Mouse (Mus musculus) forebrain, embryonic 11.5 days (tissue): ENCODE measurements around the gene Reep3. TPM values are rescaled to one million over a fixed set of nuclear protein-coding genes. Genes with fewer than 3 reads are reported as not detected.

Source experiments
- ATAC-seq: fragments of 200-750 bp; cut with Nextera tagmentation; replicated peaks from 2 replicates; pipeline ENCODE4 v1.8.0; 2017; ENCODE audit warnings: moderate TSS enrichment; ENCODE audit not compliant: low FRiP score
- DNase-seq: peaks from one replicate; pipeline ENCODE4 v3.0.0-alpha.2; 2017; ENCODE audit warnings: low spot score
- H3K27ac ChIP-seq: fragments of 300-500 bp; sonication (generic); 2 replicates; pipeline ENCODE4 v1.5.1; 2014; ENCODE audit warnings: low read depth, low read length
- H3K27me3 ChIP-seq: fragments of 300-500 bp; sonication (generic); 2 replicates; pipeline ENCODE4 v1.6.1; 2014; ENCODE audit warnings: mild to moderate bottlenecking, low read length, mixed read lengths; ENCODE audit not compliant: control insufficient read depth, insufficient read depth
- H3K36me3 ChIP-seq: fragments of 300-500 bp; sonication (generic); 2 replicates; pipeline ENCODE4 v1.6.1; 2014; ENCODE audit warnings: mild to moderate bottlenecking, low read length, moderate library complexity, mixed read lengths; ENCODE audit not compliant: control insufficient read depth, insufficient read depth
- H3K4me1 ChIP-seq: fragments of 300-500 bp; sonication (generic); replicated peaks from 2 replicates; pipeline ENCODE4 v1.6.1; 2014; ENCODE audit warnings: low read length, mixed read lengths; ENCODE audit not compliant: control insufficient read depth, insufficient read depth
- H3K4me2 ChIP-seq: fragments of 300-500 bp; sonication (generic); 2 replicates; pipeline ENCODE4 v1.6.1; 2014; ENCODE audit warnings: low read depth, mild to moderate bottlenecking, low read length, moderate library complexity, mixed read lengths; ENCODE audit not compliant: severe bottlenecking
- H3K4me3 ChIP-seq: fragments of 300-500 bp; sonication (generic); 2 replicates; pipeline ENCODE4 v1.5.1; 2014; ENCODE audit warnings: low read depth, low read length
- H3K9ac ChIP-seq: fragments of 300-500 bp; sonication (generic); 2 replicates; pipeline ENCODE4 v1.6.1; 2014; ENCODE audit warnings: low read length
- H3K9me3 ChIP-seq: fragments of 300-500 bp; sonication (generic); 2 replicates; pipeline ENCODE4 v1.6.1; 2016; ENCODE audit warnings: low read length, mixed read lengths; ENCODE audit not compliant: control insufficient read depth
- WGBS: fragments of 180-500 bp; shearing (Covaris S2); extraction: QIAGEN DNeasy Blood & Tissue Kit; methylation state at CpG from one replicate; pipeline ENCODE4 v1.1.7; 2014; 5-methylcytosine and 5-hydroxymethylcytosine counted together
- polyA plus RNA-seq: library from polyadenylated mRNA; unstranded; fragments of >200 nt; fragmentation: Nextera tagmentation; extraction: Ambion mirVana; gene quantifications from 2 replicates; pipeline ENCODE4 v1.2.1, GENCODE M21; 2014

Gene Reep3
- polyA plus RNA-seq, result 44.6 and 48.4 TPM in 2 replicates

DNA sequence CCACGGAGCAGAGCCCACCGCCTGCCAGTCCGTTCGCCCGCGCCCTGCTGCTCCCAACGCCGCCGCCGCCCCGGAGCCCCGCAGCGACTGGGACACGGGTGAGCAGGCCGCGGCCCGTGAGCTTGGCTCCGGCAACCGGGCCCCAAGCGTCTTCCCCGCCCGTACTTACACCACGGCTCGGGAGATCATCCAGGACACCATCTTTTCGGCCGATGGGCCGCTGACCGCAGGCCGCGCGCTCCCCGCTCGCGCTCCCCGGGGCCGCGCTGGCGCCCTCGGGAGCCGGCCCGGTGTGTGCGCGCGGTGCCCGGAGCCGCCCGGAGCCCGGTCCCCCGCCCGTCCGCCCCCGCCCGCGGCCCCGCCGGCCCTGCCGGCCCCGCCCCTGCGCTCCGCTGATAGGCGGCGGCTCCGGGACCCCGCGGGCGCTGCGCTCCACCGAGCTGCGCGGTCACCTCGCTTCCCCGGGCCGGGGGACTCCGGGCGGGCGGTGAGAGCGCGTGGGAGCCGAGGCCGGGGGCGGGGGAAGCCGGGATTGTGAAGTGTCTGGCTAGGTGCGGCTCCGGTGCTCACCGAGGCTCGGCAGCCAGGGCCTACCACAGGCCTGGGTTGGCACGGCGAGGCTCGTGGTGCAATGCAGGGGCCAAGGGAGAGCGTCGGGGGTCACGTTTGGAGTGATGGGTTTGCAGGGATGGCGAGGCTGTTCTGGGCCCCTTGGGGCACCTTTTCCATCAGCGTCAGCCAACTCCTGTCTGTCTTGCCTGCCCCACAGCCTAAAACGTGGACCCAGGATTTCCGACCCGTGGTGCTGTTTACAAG lies at the start of gene Reep3:
Gene Reep3, minus strand, starts transcription at position 325 of the 816 bp plus-strand sequence.
- under 1% methylated on average over 87 of the region's 97 CpGs for WGBS
- peak within 1 kb of the TSS; percentile 74 for H3K4me2 ChIP-seq
- H3K9ac ChIP-seq, result peak within 1 kb of the TSS; percentile 98
- ATAC-seq (peak; percentile 86), DNase-seq (peak; percentile 85)
- peak within 1 kb of the TSS; percentile 94 for H3K4me3 ChIP-seq
- H3K36me3 ChIP-seq, result no peaks in the 10 kb centered on the region
- no peaks in the 10 kb centered on the region for H3K9me3 ChIP-seq
- H3K27ac ChIP-seq, result peak within 1 kb of the TSS; percentile 99
- no peaks in the 10 kb centered on the region for H3K27me3 ChIP-seq
- peaks cover 18% of the 10 kb centered on the region; the same call in 1 of the 2 replicates for H3K4me1 ChIP-seq

DNA sequence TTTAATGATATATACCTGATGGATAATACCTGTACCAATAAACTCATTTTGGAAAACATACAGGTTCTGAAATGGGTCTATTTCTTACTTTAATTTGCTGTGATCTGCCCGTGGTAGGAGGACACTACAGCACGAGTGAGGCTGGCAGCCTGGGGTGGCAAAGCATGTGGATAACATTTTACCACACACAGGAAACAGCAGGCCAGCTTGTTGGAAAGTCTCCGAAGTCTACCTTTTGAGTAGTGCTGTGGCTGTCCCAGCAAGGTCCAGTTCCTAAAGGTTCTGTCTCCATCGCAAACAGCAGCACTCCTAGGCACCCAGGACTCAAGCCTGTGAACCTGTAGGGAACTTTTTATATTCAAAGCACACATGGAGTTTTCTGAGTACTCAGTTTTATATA lies 48.9 kb upstream of the Reep3 start:
- Histone ChIP-seq H3K4me2 (no peak overlapping the region), H3K27me3 (no peaks in the 10 kb centered on the region), H3K9ac (no peak overlapping the region), H3K27ac (no peak overlapping the region), H3K4me3 (no peak overlapping the region), H3K9me3 (no peaks in the 10 kb centered on the region), H3K36me3 (no peaks in the 10 kb centered on the region), H3K4me1 (no peaks in the 10 kb centered on the region)
- 86% methylated on average over 4 of the region's 4 CpGs for WGBS
- no peak for ATAC-seq
- no peak for DNase-seq

GRCm38 (mm10) chr10:67144269-67144668 lies 47.5 kb upstream of the Reep3 start:
- no peak for DNase-seq
- Histone ChIP-seq H3K4me2 (no peak overlapping the region), H3K27ac (no peak overlapping the region), H3K9ac (no peak overlapping the region), H3K27me3 (no peaks in the 10 kb centered on the region), H3K4me3 (no peak overlapping the region), H3K4me1 (no peaks in the 10 kb centered on the region), H3K9me3 (no peaks in the 10 kb centered on the region), H3K36me3 (no peaks in the 10 kb centered on the region)
- ATAC-seq, result no peak
- WGBS, result 77% methylated on average over 2 of the region's 2 CpGs

- no peaks in the 10 kb centered on the region for H3K4me1 ChIP-seq
- H3K9ac ChIP-seq, result no peak overlapping the region
- H3K36me3 ChIP-seq, result no peaks in the 10 kb centered on the region
- H3K27ac ChIP-seq, result no peak overlapping the region
- H3K4me2 ChIP-seq, result no peak overlapping the region
- ATAC-seq (no peak), DNase-seq (no peak)
- H3K9me3 ChIP-seq, result no peaks in the 10 kb centered on the region
- no peak overlapping the region for H3K4me3 ChIP-seq
- H3K27me3 ChIP-seq, result no peaks in the 10 kb centered on the region
These were observed 46.9 kb upstream of the Reep3 start for GRCm38 (mm10) chr10:67143661-67144060.

- WGBS, result 96% methylated on average over 2 of the region's 2 CpGs
- H3K27me3 ChIP-seq, result no peaks in the 10 kb centered on the region
- no peak overlapping the region for H3K4me3 ChIP-seq
- no peaks in the 10 kb centered on the region for H3K36me3 ChIP-seq
- H3K9me3 ChIP-seq, result no peaks in the 10 kb centered on the region
- no peaks in the 10 kb centered on the region for H3K4me1 ChIP-seq
- DNase-seq, result no peak
- H3K27ac ChIP-seq, result no peak overlapping the region
- ATAC-seq, result no peak
- no peak overlapping the region for H3K4me2 ChIP-seq
- no peak overlapping the region for H3K9ac ChIP-seq
These were observed 40.7 kb upstream of the Reep3 start for GRCm38 (mm10) chr10:67137437-67137836.

DNA sequence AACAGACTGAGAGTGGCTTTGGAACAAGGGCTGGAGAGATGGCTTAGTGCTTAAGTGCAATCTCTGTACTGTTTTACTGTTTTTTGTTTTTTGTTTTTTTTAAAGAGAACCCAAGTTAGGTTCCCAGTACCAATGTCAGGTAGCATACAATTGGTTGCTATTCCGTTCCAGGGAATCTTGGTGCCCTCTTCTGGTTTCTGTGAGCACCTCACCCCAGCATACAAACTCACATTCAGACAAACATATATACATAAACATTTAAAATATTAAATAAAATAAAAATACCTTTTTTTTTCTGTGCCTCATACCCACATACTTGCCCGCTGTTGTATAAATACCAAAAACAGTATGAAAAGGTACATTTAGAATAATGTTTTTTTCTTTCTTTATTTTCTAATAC lies 37.6 kb upstream of the Reep3 start:
- no peak overlapping the region for H3K9ac ChIP-seq
- no peak overlapping the region for H3K4me3 ChIP-seq
- no peaks in the 10 kb centered on the region for H3K4me1 ChIP-seq
- DNase-seq (no peak), ATAC-seq (no peak)
- H3K36me3 ChIP-seq, result no peaks in the 10 kb centered on the region
- no peak overlapping the region for H3K27ac ChIP-seq
- H3K4me2 ChIP-seq, result no peak overlapping the region
- no peaks in the 10 kb centered on the region for H3K27me3 ChIP-seq
- no peaks in the 10 kb centered on the region for H3K9me3 ChIP-seq
- WGBS, result 89% methylated on average over 2 of the region's 2 CpGs

DNA sequence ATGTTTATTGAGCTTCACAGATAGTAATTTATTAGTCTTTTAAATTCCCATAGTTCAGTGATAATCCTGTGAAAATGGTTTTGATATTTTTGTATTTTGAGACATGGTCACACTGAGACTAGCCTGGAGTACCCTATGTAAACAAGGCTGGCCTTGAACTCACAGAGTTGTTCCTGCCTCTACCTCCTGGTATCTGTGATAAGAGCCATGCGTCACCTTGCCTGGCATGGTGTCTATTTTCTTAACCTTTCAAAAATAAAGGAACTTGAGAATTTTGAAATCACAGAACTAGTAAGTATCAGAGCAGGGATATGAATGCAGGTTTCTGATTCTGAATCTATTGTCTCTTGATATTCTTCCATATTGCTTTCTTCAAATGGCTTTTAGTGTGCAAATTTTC lies 35.0 kb upstream of the Reep3 start:
- H3K4me1 ChIP-seq, result 0 out of 2 replicates have a peak, but pooled peaks cover 3% of the 10 kb centered on the region
- H3K4me2 ChIP-seq, result no peak overlapping the region
- WGBS, result 85% methylated on average over 1 of the region's 1 CpGs
- no peak overlapping the region for H3K4me3 ChIP-seq
- ATAC-seq, result no peak
- no peak overlapping the region for H3K9ac ChIP-seq
- no peaks in the 10 kb centered on the region for H3K36me3 ChIP-seq
- no peaks in the 10 kb centered on the region for H3K27me3 ChIP-seq
- DNase-seq, result no peak
- H3K9me3 ChIP-seq, result no peaks in the 10 kb centered on the region
- no peak overlapping the region for H3K27ac ChIP-seq

- Histone ChIP-seq H3K4me3 (no peak overlapping the region), H3K27ac (no peak overlapping the region), H3K9ac (no peak overlapping the region), H3K36me3 (no peaks in the 10 kb centered on the region), H3K27me3 (no peaks in the 10 kb centered on the region), H3K9me3 (no peaks in the 10 kb centered on the region), H3K4me2 (no peak overlapping the region), H3K4me1 (0 out of 2 replicates have a peak, but pooled peaks cover 7% of the 10 kb centered on the region)
- ATAC-seq (no peak), DNase-seq (no peak)
- WGBS, result 57% methylated on average over 1 of the region's 1 CpGs
These were observed 32.8 kb upstream of the Reep3 start for GRCm38 (mm10) chr10:67129531-67129930.
